Mouse (Mus musculus): ENCODE data around the gene Adamtsl1. TPM values are rescaled to one million over a fixed set of nuclear protein-coding genes. Genes with fewer than 3 reads are reported as not detected.

Adamtsl1 gene
- polyA plus RNA-seq, 1 experiment from 2014 or later: 5.3 TPM

DNA sequence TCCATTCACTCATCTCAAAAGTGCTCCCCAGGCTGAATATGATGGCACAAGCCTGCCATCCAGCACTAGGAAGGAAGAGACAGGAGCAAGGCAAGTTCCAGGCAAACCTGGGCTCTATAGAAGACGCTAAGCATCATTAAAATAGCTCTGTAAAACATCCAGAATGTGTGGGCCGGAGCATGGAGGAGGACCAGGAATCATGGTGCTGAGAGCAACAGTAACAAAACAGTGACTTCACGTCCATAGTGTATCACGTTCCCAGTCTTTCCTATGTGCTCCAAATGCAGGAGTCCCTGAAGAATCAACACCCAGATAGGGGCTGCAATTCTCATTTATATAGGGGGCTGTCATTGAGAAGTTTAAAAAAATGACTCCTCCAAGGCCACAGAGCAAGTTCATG lies 839.6 kb downstream of the Adamtsl1 start:
- Histone ChIP-seq H3K9me3 (ENCODE audit: control insufficient read depth, low read length) (no peaks in the 10 kb centered on the region), H3K27me3 (ENCODE audit: control insufficient read depth, insufficient read depth, low read length) (no peaks in the 10 kb centered on the region), H3K4me1 (ENCODE audit: control insufficient read depth, insufficient read depth, low read length) (no peaks in the 10 kb centered on the region), H3K4me3 (replicated peaks; ENCODE audit: low read depth, low read length) (no peak overlapping the region), H3K9ac (replicated peaks; ENCODE audit: low read length) (no peak overlapping the region), H3K4me2 (ENCODE audit: low read length) (no peak overlapping the region), H3K36me3 (ENCODE audit: control insufficient read depth, insufficient read depth, low read length) (no peaks in the 10 kb centered on the region), H3K27ac (replicated peaks; ENCODE audit: low read depth, low read length) (no peak overlapping the region)
- DNase-seq (no peak), ATAC-seq (ENCODE audit: low FRiP score, low TSS enrichment) (no peak)
- WGBS: 90% methylated on average over 4 of the region's 4 CpGs

DNA sequence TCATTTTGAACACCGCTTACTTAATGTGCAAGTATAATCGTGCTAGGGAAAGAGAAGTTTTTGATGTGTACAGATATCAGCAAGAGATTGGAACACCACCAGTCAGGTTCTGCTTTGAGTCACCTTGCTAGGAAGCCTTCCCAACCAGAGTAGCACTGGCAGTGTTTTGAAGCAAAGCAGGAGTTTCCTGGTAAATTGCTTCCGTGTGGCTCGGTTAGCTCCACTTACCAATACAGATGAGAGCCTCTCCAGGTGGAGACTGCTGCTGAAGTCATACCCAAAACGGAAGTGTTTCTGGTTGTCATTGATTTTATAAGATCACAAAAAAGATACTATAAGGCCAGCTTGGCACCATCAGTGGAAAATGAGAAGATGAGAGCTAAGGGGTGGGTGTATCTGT lies 845.4 kb downstream of the Adamtsl1 start:
- DNase-seq (no peak), ATAC-seq (ENCODE audit: low FRiP score, low TSS enrichment) (no peak)
- no peak overlapping the region for H3K27ac ChIP-seq (replicated peaks; ENCODE audit: low read depth, low read length)
- no peaks in the 10 kb centered on the region for H3K36me3 ChIP-seq (ENCODE audit: control insufficient read depth, insufficient read depth, low read length)
- no peaks in the 10 kb centered on the region for H3K4me1 ChIP-seq (ENCODE audit: control insufficient read depth, insufficient read depth, low read length)
- H3K4me2 ChIP-seq (ENCODE audit: low read length): no peak overlapping the region
- no peak overlapping the region for H3K4me3 ChIP-seq (replicated peaks; ENCODE audit: low read depth, low read length)
- H3K9me3 ChIP-seq (ENCODE audit: control insufficient read depth, low read length): no peaks in the 10 kb centered on the region
- H3K9ac ChIP-seq (replicated peaks; ENCODE audit: low read length): no peak overlapping the region
- 96% methylated on average over 5 of the region's 5 CpGs for WGBS
- H3K27me3 ChIP-seq (ENCODE audit: control insufficient read depth, insufficient read depth, low read length): no peaks in the 10 kb centered on the region

DNA sequence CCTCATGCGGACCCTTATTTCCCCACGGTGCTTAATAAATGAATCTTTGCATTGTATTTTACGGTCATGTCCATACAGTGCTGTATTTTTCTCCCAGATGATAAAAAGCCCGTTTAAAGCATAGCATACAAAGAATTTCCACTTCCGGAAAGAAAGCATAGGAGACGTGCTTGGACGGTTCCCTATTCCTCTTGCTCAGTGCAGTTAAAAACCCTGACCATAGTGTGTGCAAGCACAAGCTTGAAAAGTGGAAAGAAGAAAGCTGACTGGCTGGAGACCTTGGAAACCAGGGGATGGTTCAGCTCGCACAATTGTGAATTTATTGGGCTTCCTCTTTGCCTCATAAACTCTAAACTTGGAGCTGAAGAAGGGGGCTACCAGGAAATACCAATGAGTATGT lies 855.1 kb downstream of the Adamtsl1 start:
- 67% methylated on average over 8 of the region's 8 CpGs for WGBS
- H3K4me2 ChIP-seq (ENCODE audit: low read length): no peak overlapping the region
- H3K4me1 ChIP-seq (ENCODE audit: control insufficient read depth, insufficient read depth, low read length): no peaks in the 10 kb centered on the region
- no peak for ATAC-seq (ENCODE audit: low FRiP score, low TSS enrichment)
- H3K4me3 ChIP-seq (replicated peaks; ENCODE audit: low read depth, low read length): no peak overlapping the region
- no peak for DNase-seq
- H3K9ac ChIP-seq (replicated peaks; ENCODE audit: low read length): no peak overlapping the region
- no peak overlapping the region for H3K27ac ChIP-seq (replicated peaks; ENCODE audit: low read depth, low read length)
- H3K9me3 ChIP-seq (ENCODE audit: control insufficient read depth, low read length): no peaks in the 10 kb centered on the region
- H3K36me3 ChIP-seq (ENCODE audit: control insufficient read depth, insufficient read depth, low read length): no peaks in the 10 kb centered on the region
- no peaks in the 10 kb centered on the region for H3K27me3 ChIP-seq (ENCODE audit: control insufficient read depth, insufficient read depth, low read length)

DNA sequence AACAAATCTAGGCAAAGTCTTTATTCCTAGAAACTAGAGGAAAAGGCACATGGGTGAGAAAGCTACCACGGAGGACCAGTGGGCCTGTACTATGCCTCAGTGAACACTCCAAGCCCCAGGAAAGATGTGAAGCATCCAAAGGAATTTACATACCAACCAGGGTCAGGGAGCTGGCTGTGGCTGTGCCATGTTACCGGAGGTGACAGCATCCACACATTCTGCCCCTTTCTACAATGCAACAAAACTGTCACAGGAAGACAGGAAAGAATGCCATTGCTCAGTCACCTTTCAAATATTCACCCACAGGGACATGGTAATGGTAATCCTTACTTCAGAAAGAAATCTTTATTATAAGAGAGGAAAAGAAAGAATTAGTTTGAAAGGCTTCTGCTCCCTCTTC lies 859.2 kb downstream of the Adamtsl1 start:
- WGBS: 47% methylated on average over 2 of the region's 2 CpGs
- H3K9ac ChIP-seq (replicated peaks; ENCODE audit: low read length): no peak overlapping the region
- ATAC-seq (ENCODE audit: low FRiP score, low TSS enrichment) (no peak), DNase-seq (no peak)
- no peak overlapping the region for H3K27ac ChIP-seq (replicated peaks; ENCODE audit: low read depth, low read length)
- no peak overlapping the region for H3K4me2 ChIP-seq (ENCODE audit: low read length)
- H3K27me3 ChIP-seq (ENCODE audit: control insufficient read depth, insufficient read depth, low read length): no peaks in the 10 kb centered on the region
- no peak overlapping the region for H3K4me3 ChIP-seq (replicated peaks; ENCODE audit: low read depth, low read length)
- H3K4me1 ChIP-seq (ENCODE audit: control insufficient read depth, insufficient read depth, low read length): no peaks in the 10 kb centered on the region
- H3K9me3 ChIP-seq (ENCODE audit: control insufficient read depth, low read length): no peaks in the 10 kb centered on the region
- no peaks in the 10 kb centered on the region for H3K36me3 ChIP-seq (ENCODE audit: control insufficient read depth, insufficient read depth, low read length)

DNA sequence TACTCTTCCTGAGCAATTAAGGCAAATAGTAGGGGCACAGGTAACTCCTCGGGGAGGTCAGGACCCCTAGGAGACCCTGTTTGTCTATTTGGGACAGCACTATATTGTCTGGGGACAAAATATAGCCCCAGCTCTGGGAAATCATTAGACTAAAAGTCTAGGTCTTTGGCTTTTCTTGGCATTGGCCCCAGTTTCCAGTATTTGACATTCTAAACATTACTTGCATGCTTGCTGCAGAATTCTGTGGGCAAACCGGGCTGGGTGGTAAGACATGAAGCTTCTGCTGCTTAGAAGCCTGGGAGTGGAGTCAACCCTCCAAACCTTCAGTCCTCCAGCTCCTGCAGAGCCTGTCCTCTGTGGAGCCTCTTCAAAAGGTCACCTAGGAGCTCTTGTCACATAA lies 869.2 kb downstream of the Adamtsl1 start:
- Histone ChIP-seq H3K9ac (replicated peaks; ENCODE audit: low read length) (no peak overlapping the region), H3K27ac (replicated peaks; ENCODE audit: low read depth, low read length) (no peak overlapping the region), H3K36me3 (ENCODE audit: control insufficient read depth, insufficient read depth, low read length) (no peaks in the 10 kb centered on the region), H3K4me1 (ENCODE audit: control insufficient read depth, insufficient read depth, low read length) (no peaks in the 10 kb centered on the region), H3K27me3 (ENCODE audit: control insufficient read depth, insufficient read depth, low read length) (no peaks in the 10 kb centered on the region), H3K4me3 (replicated peaks; ENCODE audit: low read depth, low read length) (no peak overlapping the region), H3K9me3 (ENCODE audit: control insufficient read depth, low read length) (no peaks in the 10 kb centered on the region), H3K4me2 (ENCODE audit: low read length) (no peak overlapping the region)
- DNase-seq (no peak), ATAC-seq (ENCODE audit: low FRiP score, low TSS enrichment) (no peak)
- 86% methylated on average over 2 of the region's 2 CpGs for WGBS

DNA sequence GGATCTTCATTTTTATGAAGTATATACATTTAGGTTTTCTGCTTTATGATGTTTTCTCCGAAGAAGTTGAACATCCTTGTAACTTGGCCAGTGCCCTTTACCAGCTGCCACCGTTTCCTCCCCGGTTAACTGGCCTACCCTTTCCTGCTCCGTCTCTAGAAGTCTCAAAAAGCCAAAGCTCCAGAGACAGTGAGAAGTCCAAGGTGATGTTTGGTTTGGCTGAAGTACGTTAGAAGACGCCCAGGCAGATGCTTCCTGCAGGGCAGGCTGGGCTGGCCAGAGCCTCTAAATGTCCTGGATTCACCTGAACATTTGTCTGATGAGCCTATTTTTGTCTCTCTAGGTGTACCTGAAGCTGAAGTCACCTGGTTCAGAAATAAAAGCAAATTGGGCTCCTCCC lies 871.1 kb downstream of the Adamtsl1 start:
- no peak overlapping the region for H3K9ac ChIP-seq (replicated peaks; ENCODE audit: low read length)
- ATAC-seq (ENCODE audit: low FRiP score, low TSS enrichment): no peak
- no peaks in the 10 kb centered on the region for H3K36me3 ChIP-seq (ENCODE audit: control insufficient read depth, insufficient read depth, low read length)
- no peaks in the 10 kb centered on the region for H3K4me1 ChIP-seq (ENCODE audit: control insufficient read depth, insufficient read depth, low read length)
- no peak overlapping the region for H3K27ac ChIP-seq (replicated peaks; ENCODE audit: low read depth, low read length)
- WGBS: 95% methylated on average over 6 of the region's 6 CpGs
- H3K4me3 ChIP-seq (replicated peaks; ENCODE audit: low read depth, low read length): no peak overlapping the region
- H3K27me3 ChIP-seq (ENCODE audit: control insufficient read depth, insufficient read depth, low read length): no peaks in the 10 kb centered on the region
- no peaks in the 10 kb centered on the region for H3K9me3 ChIP-seq (ENCODE audit: control insufficient read depth, low read length)
- no peak overlapping the region for H3K4me2 ChIP-seq (ENCODE audit: low read length)
- no peak for DNase-seq

DNA sequence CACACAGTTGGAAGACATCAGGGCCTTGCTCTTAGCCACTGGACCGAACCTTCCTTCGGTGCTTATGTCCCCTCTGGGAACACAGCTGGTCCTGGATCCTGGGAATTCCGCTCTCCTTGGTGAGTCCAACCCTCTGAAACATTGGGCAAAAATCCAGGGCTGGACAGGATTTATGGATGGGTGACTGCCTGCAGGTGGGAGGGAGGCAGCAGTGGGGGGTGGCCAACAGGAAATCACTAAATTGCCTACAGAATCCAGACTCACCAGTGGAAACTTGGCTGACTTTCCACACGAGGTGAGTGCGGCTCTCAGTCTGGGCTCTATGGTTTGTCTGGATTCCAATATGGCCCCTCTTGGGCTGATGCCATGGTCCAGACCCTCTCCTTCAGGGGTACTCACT lies 874.5 kb downstream of the Adamtsl1 start:
- Histone ChIP-seq H3K27me3 (ENCODE audit: control insufficient read depth, insufficient read depth, low read length) (no peaks in the 10 kb centered on the region), H3K9me3 (ENCODE audit: control insufficient read depth, low read length) (no peaks in the 10 kb centered on the region), H3K27ac (replicated peaks; ENCODE audit: low read depth, low read length) (no peak overlapping the region), H3K9ac (replicated peaks; ENCODE audit: low read length) (no peak overlapping the region), H3K4me2 (ENCODE audit: low read length) (no peak overlapping the region), H3K4me1 (ENCODE audit: control insufficient read depth, insufficient read depth, low read length) (0 out of 2 replicates have a peak, but pooled peaks cover 3% of the 10 kb centered on the region), H3K4me3 (replicated peaks; ENCODE audit: low read depth, low read length) (no peak overlapping the region), H3K36me3 (ENCODE audit: control insufficient read depth, insufficient read depth, low read length) (no peaks in the 10 kb centered on the region)
- WGBS: 94% methylated on average over 5 of the region's 5 CpGs
- no peak for DNase-seq
- ATAC-seq (ENCODE audit: low FRiP score, low TSS enrichment): no peak

DNA sequence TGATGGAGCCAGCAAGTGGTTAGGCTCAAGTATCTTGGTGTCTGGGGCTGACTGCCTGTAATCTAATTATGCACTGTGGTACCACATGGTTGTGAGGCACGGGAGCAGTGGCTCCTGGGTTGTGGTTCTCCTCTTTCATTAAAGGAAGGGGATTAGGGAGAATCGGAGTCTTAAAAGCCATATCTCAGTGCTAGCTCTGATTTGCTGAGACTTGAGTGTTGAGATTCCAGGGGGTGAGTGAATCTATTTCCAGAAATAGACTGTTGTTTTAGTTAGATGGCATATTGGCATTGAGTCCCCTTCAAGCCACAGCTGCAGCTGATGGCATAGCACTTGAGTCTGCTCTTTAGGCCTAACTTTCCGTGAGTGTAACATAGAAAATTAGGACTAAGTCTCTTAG lies 877.2 kb downstream of the Adamtsl1 start:
- no peaks in the 10 kb centered on the region for H3K36me3 ChIP-seq (ENCODE audit: control insufficient read depth, insufficient read depth, low read length)
- WGBS: 62% methylated on average over 3 of the region's 3 CpGs
- H3K9me3 ChIP-seq (ENCODE audit: control insufficient read depth, low read length): no peaks in the 10 kb centered on the region
- DNase-seq (no peak), ATAC-seq (ENCODE audit: low FRiP score, low TSS enrichment) (no peak)
- no peaks in the 10 kb centered on the region for H3K27me3 ChIP-seq (ENCODE audit: control insufficient read depth, insufficient read depth, low read length)
- H3K9ac ChIP-seq (replicated peaks; ENCODE audit: low read length): no peak overlapping the region
- no peak overlapping the region for H3K4me3 ChIP-seq (replicated peaks; ENCODE audit: low read depth, low read length)
- 0 out of 2 replicates have a peak, but pooled peaks cover 3% of the 10 kb centered on the region for H3K4me1 ChIP-seq (ENCODE audit: control insufficient read depth, insufficient read depth, low read length)
- no peak overlapping the region for H3K4me2 ChIP-seq (ENCODE audit: low read length)
- no peak overlapping the region for H3K27ac ChIP-seq (replicated peaks; ENCODE audit: low read depth, low read length)

DNA sequence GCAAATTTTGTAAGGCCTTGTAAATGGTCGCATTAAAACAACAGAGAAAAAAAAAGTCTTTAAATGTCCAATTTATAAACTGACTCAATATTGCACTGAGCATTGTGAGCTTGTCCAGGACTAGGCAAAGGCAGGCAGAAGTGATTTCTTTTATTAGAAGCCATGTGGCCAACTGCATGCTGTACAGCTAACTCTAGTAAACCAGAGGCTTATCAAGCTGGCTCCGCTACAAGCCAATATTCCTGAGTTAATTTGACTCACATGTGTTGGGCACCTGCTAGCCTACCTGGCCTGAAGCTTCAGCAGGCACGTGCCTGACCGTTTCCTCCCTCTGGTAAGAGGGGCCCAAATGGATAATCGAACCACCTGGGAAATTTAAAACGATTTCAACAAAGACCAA lies 881.7 kb downstream of the Adamtsl1 start:
- ATAC-seq (ENCODE audit: low FRiP score, low TSS enrichment) (no peak), DNase-seq (no peak)
- WGBS: 82% methylated on average over 6 of the region's 6 CpGs

More for the DNA sequence above, 881.7 kb downstream of the Adamtsl1 start:
- no peak overlapping the region for H3K4me2 ChIP-seq (ENCODE audit: low read length)
- H3K4me3 ChIP-seq (replicated peaks; ENCODE audit: low read depth, low read length): no peak overlapping the region
- no peaks in the 10 kb centered on the region for H3K9me3 ChIP-seq (ENCODE audit: control insufficient read depth, low read length)
- H3K9ac ChIP-seq (replicated peaks; ENCODE audit: low read length): no peak overlapping the region
- H3K27me3 ChIP-seq (ENCODE audit: control insufficient read depth, insufficient read depth, low read length): no peaks in the 10 kb centered on the region
- 0 out of 2 replicates have a peak, but pooled peaks cover 3% of the 10 kb centered on the region for H3K4me1 ChIP-seq (ENCODE audit: control insufficient read depth, insufficient read depth, low read length)
- no peak overlapping the region for H3K27ac ChIP-seq (replicated peaks; ENCODE audit: low read depth, low read length)
- no peaks in the 10 kb centered on the region for H3K36me3 ChIP-seq (ENCODE audit: control insufficient read depth, insufficient read depth, low read length)
